Mouse (Mus musculus) liver, embryonic 14.5 days (tissue): ENCODE measurements around the gene Pam16.

Experiments used
- CTCF ChIP-seq: IDR thresholded peaks from 2 replicates; pipeline ENCODE4 v1.5.1; 2016; ENCODE audit warnings: antibody characterized with exemption, low read depth, control low read depth
- EP300 ChIP-seq: IDR thresholded peaks from 2 replicates; pipeline ENCODE4 v1.6.1; 2016; ENCODE audit warnings: antibody characterized with exemption, low read depth

GRCm38 (mm10) chr16:4602189-4602588 is 22.6 kb downstream of the Pam16 start:
- no peak for TF ChIP-seq CTCF
- TF ChIP-seq EP300: no peak
